Mouse (Mus musculus) heart, embryonic 11.5 days (tissue): Measurements from ENCODE around the gene Tgfb3. TPM values are rescaled to one million over a fixed set of nuclear protein-coding genes. Genes with fewer than 3 reads are reported as not detected.
A peak's percentile ranks its signal among the peaks of the same experiment; 100 is the strongest.

Source experiments
- ATAC-seq: fragments of 200-750 bp; cut with Nextera tagmentation; replicated peaks from 2 replicates; pipeline ENCODE4 v1.8.0; 2017; ENCODE audit warnings: moderate library complexity; ENCODE audit not compliant: insufficient number of reproducible peaks, low FRiP score, low TSS enrichment
- H3K27ac ChIP-seq: fragments of 300-500 bp; sonication (generic); 2 replicates; pipeline ENCODE4 v1.5.1; 2014; ENCODE audit warnings: mild to moderate bottlenecking, low read depth, low read length
- H3K27me3 ChIP-seq: fragments of 300-500 bp; sonication (generic); 2 replicates; pipeline ENCODE4 v1.6.1; 2014; ENCODE audit warnings: mild to moderate bottlenecking, low read length, mixed read lengths; ENCODE audit not compliant: control insufficient read depth, insufficient read depth
- H3K36me3 ChIP-seq: fragments of 300-500 bp; sonication (generic); 2 replicates; pipeline ENCODE4 v1.6.1; 2014; ENCODE audit warnings: mild to moderate bottlenecking, low read length, moderate library complexity, mixed read lengths; ENCODE audit not compliant: control insufficient read depth, insufficient read depth
- H3K4me1 ChIP-seq: fragments of 300-500 bp; sonication (generic); 2 replicates; pipeline ENCODE4 v1.6.1; 2014; ENCODE audit warnings: low read length; ENCODE audit not compliant: control insufficient read depth, insufficient read depth
- H3K4me2 ChIP-seq: fragments of 300-500 bp; sonication (generic); 2 replicates; pipeline ENCODE4 v1.6.1; 2014; ENCODE audit warnings: mild to moderate bottlenecking, moderate library complexity
- H3K4me3 ChIP-seq: fragments of 300-500 bp; sonication (generic); 2 replicates; pipeline ENCODE4 v1.5.1; 2014; ENCODE audit warnings: low read depth, low read length
- H3K9ac ChIP-seq: fragments of 300-500 bp; sonication (generic); 2 replicates; pipeline ENCODE4 v1.6.1; 2014; ENCODE audit warnings: mild to moderate bottlenecking, low read depth, low read length, moderate library complexity
- H3K9me3 ChIP-seq: fragments of 300-500 bp; sonication (generic); replicated peaks from 2 replicates; pipeline ENCODE4 v1.6.1; 2016; ENCODE audit warnings: low read length; ENCODE audit not compliant: control insufficient read depth
- WGBS: fragments of 180-500 bp; shearing (Covaris S2); extraction: QIAGEN DNeasy Blood & Tissue Kit; methylation state at CpG from one replicate; pipeline ENCODE4 v1.1.7; 2014; ENCODE audit not compliant: insufficient replicate concordance; 5-methylcytosine and 5-hydroxymethylcytosine counted together
- polyA plus RNA-seq: library from polyadenylated mRNA; unstranded; fragments of >200 nt; fragmentation: Nextera tagmentation; extraction: Ambion mirVana; gene quantifications from 2 replicates; pipeline ENCODE4 v1.2.1, GENCODE M21; 2014

Tgfb3 gene
- 9.2 and 11.8 TPM in 2 replicates for polyA plus RNA-seq

DNA sequence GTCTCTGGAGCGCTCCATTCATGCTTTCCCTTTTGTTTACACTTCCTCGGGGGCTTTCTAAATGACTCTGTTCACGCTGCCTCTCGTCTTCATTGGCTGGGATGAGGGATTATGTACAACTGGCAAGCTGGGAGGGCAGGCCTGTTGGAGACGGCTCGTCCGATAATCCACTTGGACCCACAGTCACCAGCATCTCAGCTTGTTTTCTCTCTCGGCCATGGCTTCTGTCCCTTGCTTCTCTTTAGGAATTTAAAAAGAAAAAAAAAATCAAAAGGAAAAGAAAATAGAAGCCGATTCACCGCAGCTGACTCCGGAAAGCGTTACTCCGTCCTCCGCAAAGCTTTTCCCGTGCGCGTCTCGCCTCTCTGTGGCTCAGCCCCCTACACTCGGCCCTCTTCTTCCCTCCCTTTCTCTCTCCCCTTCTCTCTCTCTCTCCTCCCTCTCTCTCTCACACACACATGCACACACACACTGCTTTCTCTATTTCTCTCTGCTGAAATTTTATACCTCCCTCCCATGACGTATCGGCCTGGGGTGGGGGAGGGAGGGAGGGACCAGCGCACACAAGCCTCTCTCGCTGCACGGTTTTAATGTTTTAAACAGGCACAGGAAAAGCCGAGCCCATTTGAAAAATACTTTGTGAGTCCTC, at the start of gene Tgfb3:
Gene Tgfb3, minus strand, starts transcription at position 489 of the 649 bp plus-strand sequence.
- Histone ChIP-seq H3K27me3 (peaks cover 2% of the 10 kb centered on the region; the same call in 1 of the 2 replicates), H3K9ac (peak within 1 kb of the TSS; percentile 84), H3K27ac (peak within 1 kb of the TSS; percentile 78), H3K4me2 (peak within 1 kb of the TSS; percentile 88), H3K36me3 (no peaks in the 10 kb centered on the region), H3K4me1 (peaks cover 20% of the 10 kb centered on the region), H3K9me3 (no peaks in the 10 kb centered on the region), H3K4me3 (peak within 1 kb of the TSS; percentile 60)
- under 1% methylated on average over 25 of the region's 25 CpGs for WGBS
- peak; percentile 64; the same call in 1 of the 2 replicates for ATAC-seq

DNA sequence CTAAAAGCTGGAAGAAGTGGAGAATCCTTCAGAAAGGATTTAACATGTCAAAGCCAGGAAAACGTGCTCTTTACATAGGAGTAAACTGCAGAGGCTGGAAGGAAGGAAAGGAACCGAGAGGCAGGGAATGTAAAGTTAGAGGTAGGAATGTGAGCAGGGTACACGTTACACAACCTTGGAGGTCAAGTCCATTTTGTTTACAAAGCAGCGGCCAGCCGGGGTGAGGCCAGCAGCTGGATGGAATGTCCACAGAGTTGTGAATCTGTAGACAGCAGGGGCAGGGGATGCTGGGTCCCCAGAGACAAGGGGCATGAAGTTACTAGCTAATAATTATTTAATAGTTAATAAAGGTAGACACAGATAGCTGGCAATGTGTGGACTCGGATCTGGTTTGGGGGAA, 49.3 kb upstream of the Tgfb3 start:
- no peak overlapping the region for H3K9ac ChIP-seq
- no peaks in the 10 kb centered on the region for H3K27me3 ChIP-seq
- H3K4me1 ChIP-seq, result peaks cover 4% of the 10 kb centered on the region; the same call in 1 of the 2 replicates
- H3K9me3 ChIP-seq, result no peaks in the 10 kb centered on the region
- no peak overlapping the region for H3K4me3 ChIP-seq
- 65% methylated on average over 6 of the region's 6 CpGs for WGBS
- H3K4me2 ChIP-seq, result no peak overlapping the region
- no peaks in the 10 kb centered on the region for H3K36me3 ChIP-seq
- no peak overlapping the region for H3K27ac ChIP-seq
- no peak for ATAC-seq

DNA sequence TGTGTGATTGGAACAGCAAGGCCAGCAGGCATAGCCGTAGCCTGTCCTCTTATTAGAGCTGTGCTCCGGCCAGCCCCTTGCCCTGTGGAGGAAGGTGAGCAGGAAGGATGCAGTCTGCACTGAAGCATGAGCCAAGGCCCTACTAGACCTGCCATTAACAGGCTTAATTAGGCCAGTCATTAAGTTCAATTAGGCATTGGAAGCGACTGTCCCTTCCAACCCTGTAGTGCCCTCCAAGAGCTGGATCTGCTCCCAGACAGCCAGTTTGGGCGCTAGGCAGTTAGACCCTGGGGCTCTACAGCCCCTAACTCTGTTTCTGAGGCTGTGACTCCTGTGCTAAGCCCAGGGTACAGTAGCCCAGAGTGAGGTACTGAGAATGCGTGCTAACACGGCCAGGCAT, 45.2 kb upstream of the Tgfb3 start:
- Histone ChIP-seq H3K36me3 (no peaks in the 10 kb centered on the region), H3K4me2 (no peak overlapping the region), H3K9me3 (no peaks in the 10 kb centered on the region), H3K4me3 (no peak overlapping the region), H3K4me1 (no peaks in the 10 kb centered on the region), H3K27me3 (no peaks in the 10 kb centered on the region), H3K27ac (no peak overlapping the region), H3K9ac (no peak overlapping the region)
- no peak for ATAC-seq
- 74% methylated on average over 6 of the region's 6 CpGs for WGBS

DNA sequence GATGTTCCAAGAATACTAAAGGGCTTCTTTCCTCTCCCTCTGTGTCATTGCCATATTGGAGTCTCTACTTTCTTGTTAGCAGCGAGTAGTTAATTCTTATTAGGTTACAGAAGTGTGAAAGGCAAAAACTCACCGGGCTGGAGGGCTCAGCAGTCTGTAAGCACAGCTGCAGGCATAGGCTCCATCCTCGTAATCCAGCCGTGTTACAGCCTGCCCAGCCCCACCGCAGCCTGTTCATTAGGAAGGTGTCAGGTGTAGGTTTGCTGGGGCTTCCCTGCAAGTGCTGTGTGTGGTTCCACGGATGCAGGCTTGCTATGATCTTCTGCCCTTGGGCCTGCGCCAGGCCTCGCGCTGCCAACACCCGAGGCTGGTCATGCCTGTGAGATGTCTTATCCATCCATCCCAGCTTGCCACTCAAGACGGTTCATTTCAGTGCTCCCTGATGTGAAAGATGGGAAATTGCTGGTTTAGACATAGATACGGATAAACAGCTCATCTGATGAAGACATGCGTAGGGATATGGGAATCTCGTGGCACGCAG, 37.5 kb upstream of the Tgfb3 start:
- ATAC-seq, result no peak
- WGBS, result 84% methylated on average over 15 of the region's 15 CpGs
- Histone ChIP-seq H3K4me1 (no peaks in the 10 kb centered on the region), H3K27me3 (no peaks in the 10 kb centered on the region), H3K4me2 (no peak overlapping the region), H3K36me3 (peaks cover 2% of the 10 kb centered on the region; the same call in 1 of the 2 replicates), H3K27ac (no peak overlapping the region), H3K9me3 (no peaks in the 10 kb centered on the region), H3K9ac (no peak overlapping the region), H3K4me3 (no peak overlapping the region)

DNA sequence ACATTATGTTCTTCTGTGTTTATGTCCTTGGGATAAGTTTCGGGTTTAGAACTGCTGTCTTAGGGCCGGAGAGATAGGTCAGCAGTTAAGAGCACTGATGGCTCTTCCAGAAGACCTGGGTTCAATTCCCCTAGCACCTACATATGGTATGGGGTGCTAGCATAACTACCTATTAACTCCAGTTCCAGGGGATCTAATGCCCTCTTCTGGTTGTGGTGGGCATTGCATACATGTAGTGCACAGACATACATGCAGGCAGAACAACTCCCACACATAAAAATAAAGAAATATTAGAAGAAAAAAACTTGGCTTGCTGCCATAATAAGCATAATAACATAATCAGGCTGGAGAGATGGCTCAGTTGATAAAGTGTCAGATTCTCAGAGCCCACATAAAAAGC, 31.8 kb upstream of the Tgfb3 start:
- ATAC-seq, result no peak
- H3K4me3 ChIP-seq, result no peak overlapping the region
- H3K4me1 ChIP-seq, result peaks cover 3% of the 10 kb centered on the region
- no peak overlapping the region for H3K4me2 ChIP-seq
- H3K9ac ChIP-seq, result no peak overlapping the region
- 88% methylated on average over 2 of the region's 2 CpGs for WGBS
- H3K27ac ChIP-seq, result no peak overlapping the region
- peaks cover under 1% of the 10 kb centered on the region; the same call in 1 of the 2 replicates for H3K36me3 ChIP-seq
- no peaks in the 10 kb centered on the region for H3K9me3 ChIP-seq
- H3K27me3 ChIP-seq, result no peaks in the 10 kb centered on the region

DNA sequence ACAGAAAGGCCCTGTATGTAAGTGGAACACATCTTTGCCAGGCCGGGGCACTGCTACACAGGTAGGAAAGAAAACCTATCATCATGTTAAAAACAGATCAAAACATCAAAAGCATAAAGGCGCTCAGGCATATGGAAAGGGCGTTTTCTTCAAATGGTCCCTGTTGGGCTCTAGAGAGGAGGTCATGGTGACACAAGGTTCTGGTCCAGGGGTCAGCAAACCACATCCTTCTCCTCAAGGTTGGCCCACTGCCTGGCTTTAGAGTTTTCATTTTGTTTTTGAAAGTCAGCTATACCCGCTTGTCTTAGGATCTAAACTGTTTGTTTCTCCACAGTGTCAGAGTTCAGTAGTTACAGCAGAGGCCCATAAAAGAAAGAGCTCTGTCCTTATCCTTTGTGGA, 30.7 kb upstream of the Tgfb3 start:
- H3K27ac ChIP-seq, result no peak overlapping the region
- H3K9ac ChIP-seq, result no peak overlapping the region
- WGBS, result 81% methylated on average over 4 of the region's 4 CpGs
- H3K36me3 ChIP-seq, result no peaks in the 10 kb centered on the region
- no peak overlapping the region for H3K4me3 ChIP-seq
- no peak for ATAC-seq
- peaks cover 14% of the 10 kb centered on the region for H3K4me1 ChIP-seq
- no peaks in the 10 kb centered on the region for H3K27me3 ChIP-seq
- H3K4me2 ChIP-seq, result no peak overlapping the region
- no peaks in the 10 kb centered on the region for H3K9me3 ChIP-seq

DNA sequence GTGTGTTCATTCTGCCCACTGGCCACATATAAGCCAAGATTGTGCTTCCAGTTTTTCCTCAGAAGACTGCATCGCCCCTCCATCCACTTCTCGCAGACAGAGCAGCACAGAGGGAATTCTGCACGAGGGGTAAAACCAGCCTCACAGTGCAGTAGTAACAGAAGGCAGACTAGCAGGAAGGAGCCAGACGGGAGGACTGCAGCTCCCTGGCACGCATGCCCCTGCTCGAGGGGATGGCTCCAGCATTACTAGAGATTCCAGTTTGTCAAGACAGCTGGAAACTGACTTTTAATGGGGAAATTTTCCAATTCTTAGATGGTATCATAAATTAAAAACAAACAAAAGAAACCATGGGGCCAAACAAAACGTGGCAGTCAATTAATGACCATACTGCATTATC, 28.8 kb upstream of the Tgfb3 start:
- Histone ChIP-seq H3K9me3 (no peaks in the 10 kb centered on the region), H3K4me3 (no peak overlapping the region), H3K27ac (no peak overlapping the region), H3K4me1 (peaks cover 31% of the 10 kb centered on the region), H3K36me3 (no peaks in the 10 kb centered on the region), H3K4me2 (no peak overlapping the region), H3K27me3 (no peaks in the 10 kb centered on the region), H3K9ac (no peak overlapping the region)
- no peak for ATAC-seq
- WGBS, result 76% methylated on average over 7 of the region's 7 CpGs

DNA sequence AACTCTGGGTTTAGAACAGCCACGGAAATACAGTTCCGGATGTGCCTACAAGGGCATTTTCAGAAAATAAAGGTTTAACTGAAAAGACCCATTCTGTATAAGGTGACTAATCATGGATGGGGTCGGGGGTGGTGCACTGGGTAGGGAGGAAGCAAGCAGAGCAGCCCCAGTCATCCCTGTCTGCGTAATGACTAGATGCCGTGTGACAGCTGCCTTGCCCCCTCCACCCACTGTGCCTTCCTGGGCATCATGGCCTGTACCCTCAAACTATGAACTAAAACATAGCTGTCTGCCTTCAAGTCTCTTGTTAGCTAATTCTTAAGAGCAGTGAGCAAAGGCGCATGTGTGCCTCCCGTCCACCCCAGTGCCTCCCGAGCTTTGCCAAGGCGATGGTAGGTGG, 27.2 kb upstream of the Tgfb3 start:
- Histone ChIP-seq H3K4me2 (no peak overlapping the region), H3K36me3 (no peaks in the 10 kb centered on the region), H3K9ac (no peak overlapping the region), H3K4me3 (no peak overlapping the region), H3K4me1 (peaks cover 36% of the 10 kb centered on the region), H3K27ac (no peak overlapping the region), H3K9me3 (no peaks in the 10 kb centered on the region), H3K27me3 (no peaks in the 10 kb centered on the region)
- WGBS, result 84% methylated on average over 9 of the region's 9 CpGs
- ATAC-seq, result no peak

DNA sequence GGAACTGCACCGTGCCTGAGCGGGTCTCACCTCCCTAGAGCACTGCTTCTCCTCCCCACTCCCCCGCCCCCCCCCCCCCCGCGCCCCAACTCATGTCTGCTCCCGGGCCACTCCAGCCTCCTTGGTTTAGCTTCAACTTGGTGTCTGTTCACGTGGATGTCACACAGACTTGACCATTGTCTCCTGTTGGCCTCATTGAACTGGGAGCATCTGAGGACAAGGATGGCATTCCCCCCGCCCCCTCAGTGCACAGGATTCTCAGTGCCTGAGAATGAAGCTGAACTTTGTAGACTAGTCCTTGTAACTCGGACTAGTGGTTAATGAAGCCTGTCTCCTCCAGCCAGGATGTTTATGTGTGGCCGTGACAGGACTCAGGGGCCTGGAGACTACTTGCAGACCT, 26.7 kb upstream of the Tgfb3 start:
- no peak overlapping the region for H3K9ac ChIP-seq
- H3K27me3 ChIP-seq, result no peaks in the 10 kb centered on the region
- H3K9me3 ChIP-seq, result no peaks in the 10 kb centered on the region
- peak overlapping the region; percentile 97; the same call in 1 of the 2 replicates for H3K27ac ChIP-seq
- H3K4me2 ChIP-seq, result no peak overlapping the region
- no peak overlapping the region for H3K4me3 ChIP-seq
- WGBS, result 73% methylated on average over 7 of the region's 10 CpGs
- no peak for ATAC-seq
- peaks cover 41% of the 10 kb centered on the region for H3K4me1 ChIP-seq
- no peaks in the 10 kb centered on the region for H3K36me3 ChIP-seq
